Mouse (Mus musculus): Measurements from ENCODE around the gene Eif4enif1. TPM values are rescaled to one million over a fixed set of nuclear protein-coding genes. Genes with fewer than 3 reads are reported as not detected.
A peak's percentile ranks its signal among the peaks of the same experiment; 100 is the strongest.
"Not testable (repeated sequence)": the region's sequence is repeated elsewhere in the genome, so short reads cannot be mapped to it uniquely, and the experiment has no call there.

Gene Eif4enif1
- polyA plus RNA-seq, 1 experiment from 2014 or later, result 75.0 TPM

- not testable (repeated sequence) for H3K36me3 ChIP-seq (ENCODE audit: control insufficient read depth, insufficient read depth, low read length); ATAC-seq (replicated peaks; ENCODE audit: low FRiP score); H3K27me3 ChIP-seq (ENCODE audit: control insufficient read depth, insufficient read depth, low read length); H3K4me1 ChIP-seq (replicated peaks; ENCODE audit: control insufficient read depth, insufficient read depth, low read length); H3K4me2 ChIP-seq (ENCODE audit: low read depth, low read length, severe bottlenecking); H3K9ac ChIP-seq (ENCODE audit: low read length); DNase-seq (ENCODE audit: low spot score); H3K4me3 ChIP-seq (ENCODE audit: low read depth, low read length); H3K9me3 ChIP-seq (ENCODE audit: control insufficient read depth, low read length); H3K27ac ChIP-seq (ENCODE audit: low read depth, low read length)
- 76% methylated on average over 3 of the region's 3 CpGs for WGBS
Measured at GRCm38 (mm10) chr11:3163661-3164060, 38.5 kb upstream of the Eif4enif1 start.

- not testable (repeated sequence) for H3K9ac ChIP-seq (ENCODE audit: low read length); DNase-seq (ENCODE audit: low spot score); H3K4me1 ChIP-seq (replicated peaks; ENCODE audit: control insufficient read depth, insufficient read depth, low read length); H3K4me2 ChIP-seq (ENCODE audit: low read depth, low read length, severe bottlenecking); H3K4me3 ChIP-seq (ENCODE audit: low read depth, low read length); H3K27me3 ChIP-seq (ENCODE audit: control insufficient read depth, insufficient read depth, low read length); H3K27ac ChIP-seq (ENCODE audit: low read depth, low read length); H3K9me3 ChIP-seq (ENCODE audit: control insufficient read depth, low read length); H3K36me3 ChIP-seq (ENCODE audit: control insufficient read depth, insufficient read depth, low read length)
- ATAC-seq (replicated peaks; ENCODE audit: low FRiP score), result peak; percentile 9
- WGBS, result 95% methylated on average over 3 of the region's 5 CpGs
Measured at GRCm38 (mm10) chr11:3165210-3165782, 36.9 kb upstream of the Eif4enif1 start.

- H3K27me3 ChIP-seq (ENCODE audit: control insufficient read depth, insufficient read depth, low read length); H3K27ac ChIP-seq (ENCODE audit: low read depth, low read length); ATAC-seq (replicated peaks; ENCODE audit: low FRiP score); H3K4me1 ChIP-seq (replicated peaks; ENCODE audit: control insufficient read depth, insufficient read depth, low read length); H3K4me2 ChIP-seq (ENCODE audit: low read depth, low read length, severe bottlenecking); DNase-seq (ENCODE audit: low spot score); H3K4me3 ChIP-seq (ENCODE audit: low read depth, low read length); H3K36me3 ChIP-seq (ENCODE audit: control insufficient read depth, insufficient read depth, low read length); H3K9me3 ChIP-seq (ENCODE audit: control insufficient read depth, low read length); H3K9ac ChIP-seq (ENCODE audit: low read length): not testable (repeated sequence)
Measured at GRCm38 (mm10) chr11:3166321-3166720, 35.9 kb upstream of the Eif4enif1 start.

- H3K36me3 ChIP-seq (ENCODE audit: control insufficient read depth, insufficient read depth, low read length); H3K27ac ChIP-seq (ENCODE audit: low read depth, low read length); DNase-seq (ENCODE audit: low spot score); H3K4me2 ChIP-seq (ENCODE audit: low read depth, low read length, severe bottlenecking); H3K27me3 ChIP-seq (ENCODE audit: control insufficient read depth, insufficient read depth, low read length); H3K9ac ChIP-seq (ENCODE audit: low read length); H3K4me3 ChIP-seq (ENCODE audit: low read depth, low read length); H3K4me1 ChIP-seq (replicated peaks; ENCODE audit: control insufficient read depth, insufficient read depth, low read length); ATAC-seq (replicated peaks; ENCODE audit: low FRiP score); H3K9me3 ChIP-seq (ENCODE audit: control insufficient read depth, low read length): not testable (repeated sequence)
- WGBS, result 87% methylated on average over 4 of the region's 4 CpGs
Measured at GRCm38 (mm10) chr11:3167129-3167528, 35.1 kb upstream of the Eif4enif1 start.

GRCm38 (mm10) chr11:3167571-3168001 lies 34.6 kb upstream of the Eif4enif1 start:
- not testable (repeated sequence) for DNase-seq (ENCODE audit: low spot score); H3K27ac ChIP-seq (ENCODE audit: low read depth, low read length); H3K4me2 ChIP-seq (ENCODE audit: low read depth, low read length, severe bottlenecking); H3K36me3 ChIP-seq (ENCODE audit: control insufficient read depth, insufficient read depth, low read length); H3K27me3 ChIP-seq (ENCODE audit: control insufficient read depth, insufficient read depth, low read length); ATAC-seq (replicated peaks; ENCODE audit: low FRiP score); H3K4me1 ChIP-seq (replicated peaks; ENCODE audit: control insufficient read depth, insufficient read depth, low read length); H3K9ac ChIP-seq (ENCODE audit: low read length); H3K4me3 ChIP-seq (ENCODE audit: low read depth, low read length); H3K9me3 ChIP-seq (ENCODE audit: control insufficient read depth, low read length)
- 73% methylated on average over 4 of the region's 4 CpGs for WGBS

- H3K27ac ChIP-seq (ENCODE audit: low read depth, low read length); H3K9me3 ChIP-seq (ENCODE audit: control insufficient read depth, low read length); H3K27me3 ChIP-seq (ENCODE audit: control insufficient read depth, insufficient read depth, low read length); H3K9ac ChIP-seq (ENCODE audit: low read length); H3K4me3 ChIP-seq (ENCODE audit: low read depth, low read length); H3K4me1 ChIP-seq (replicated peaks; ENCODE audit: control insufficient read depth, insufficient read depth, low read length); H3K36me3 ChIP-seq (ENCODE audit: control insufficient read depth, insufficient read depth, low read length); H3K4me2 ChIP-seq (ENCODE audit: low read depth, low read length, severe bottlenecking); DNase-seq (ENCODE audit: low spot score): not testable (repeated sequence)
- peak; percentile 34 for ATAC-seq (replicated peaks; ENCODE audit: low FRiP score)
- 77% methylated on average over 2 of the region's 2 CpGs for WGBS
Measured at GRCm38 (mm10) chr11:3169042-3169441, 33.1 kb upstream of the Eif4enif1 start.

GRCm38 (mm10) chr11:3171931-3172330 lies 30.3 kb upstream of the Eif4enif1 start:
- H3K27ac ChIP-seq (ENCODE audit: low read depth, low read length); H3K4me2 ChIP-seq (ENCODE audit: low read depth, low read length, severe bottlenecking); ATAC-seq (replicated peaks; ENCODE audit: low FRiP score); H3K9ac ChIP-seq (ENCODE audit: low read length); H3K36me3 ChIP-seq (ENCODE audit: control insufficient read depth, insufficient read depth, low read length); H3K27me3 ChIP-seq (ENCODE audit: control insufficient read depth, insufficient read depth, low read length); H3K4me3 ChIP-seq (ENCODE audit: low read depth, low read length); H3K9me3 ChIP-seq (ENCODE audit: control insufficient read depth, low read length); DNase-seq (ENCODE audit: low spot score); H3K4me1 ChIP-seq (replicated peaks; ENCODE audit: control insufficient read depth, insufficient read depth, low read length): not testable (repeated sequence)
- 74% methylated on average over 1 of the region's 1 CpGs for WGBS

GRCm38 (mm10) chr11:3172526-3172925 lies 29.7 kb upstream of the Eif4enif1 start:
- 43% methylated on average over 3 of the region's 6 CpGs for WGBS
- ATAC-seq (replicated peaks; ENCODE audit: low FRiP score); H3K27me3 ChIP-seq (ENCODE audit: control insufficient read depth, insufficient read depth, low read length): not testable (repeated sequence)

More at GRCm38 (mm10) chr11:3172526-3172925, 29.7 kb upstream of the Eif4enif1 start:
- not testable (repeated sequence) for H3K9me3 ChIP-seq (ENCODE audit: control insufficient read depth, low read length); H3K4me1 ChIP-seq (replicated peaks; ENCODE audit: control insufficient read depth, insufficient read depth, low read length); H3K4me2 ChIP-seq (ENCODE audit: low read depth, low read length, severe bottlenecking); H3K27ac ChIP-seq (ENCODE audit: low read depth, low read length); H3K36me3 ChIP-seq (ENCODE audit: control insufficient read depth, insufficient read depth, low read length); H3K4me3 ChIP-seq (ENCODE audit: low read depth, low read length); H3K9ac ChIP-seq (ENCODE audit: low read length); DNase-seq (ENCODE audit: low spot score)
